ENCODE assay signal across 8 mouse cellular contexts in the genomic region with DNA sequence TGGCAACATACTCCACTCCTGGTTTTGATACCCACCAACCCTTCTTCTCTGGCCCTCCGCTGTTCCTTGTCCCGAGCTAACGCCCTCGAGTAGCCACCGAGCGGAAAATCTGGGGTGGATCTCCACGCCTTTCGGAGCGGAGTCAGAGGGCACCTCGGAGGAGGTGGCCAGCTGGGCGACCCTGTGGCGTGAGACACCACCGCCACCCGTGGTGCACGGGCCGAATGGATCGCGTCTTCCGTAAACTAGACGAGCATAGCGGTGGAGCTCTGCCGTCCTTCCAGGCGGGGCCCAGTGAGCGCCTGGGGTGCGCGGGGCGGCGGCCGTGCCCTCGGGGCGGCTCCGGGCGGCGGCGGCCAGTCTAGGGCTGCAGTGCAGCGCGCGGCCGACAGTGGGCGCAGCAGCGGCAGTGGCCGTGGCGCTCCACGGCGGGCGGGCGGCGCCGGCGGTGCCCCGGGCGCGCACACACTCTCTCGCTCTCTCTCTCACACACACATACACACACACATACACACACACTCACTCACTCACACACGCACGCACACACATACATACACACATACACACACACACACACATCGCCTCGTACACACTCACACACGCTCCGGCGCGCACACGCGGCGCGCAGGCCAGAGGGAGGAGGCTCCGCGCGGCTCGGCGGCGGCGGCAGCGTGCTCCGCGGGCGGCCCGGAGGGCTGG. TPM values are rescaled to one million over a fixed set of nuclear protein-coding genes. Genes with fewer than 3 reads are reported as not detected.
DNase-seq lines count a peak whose midpoint lies in the region; ATAC-seq lines count a peak whose summit lies in the region.

A gene (plus strand): TSS at position 476 of the 699 bp plus-strand sequence.

- H3K4me3 ChIP-seq in intestine, embryonic 14.5 days (ENCODE audit: low read depth, low read length), result peak within 1 kb of the TSS; percentile 58

- intact Hi-C loops in left cerebral cortex, postnatal 10 days (cut with DNase I), result no loop called here

- H3K27ac ChIP-seq in intestine, embryonic 14.5 days (ENCODE audit: low read depth), result no peak within 1 kb of the TSS

- peaks cover 8% of the 10 kb centered on the region; the same call in 1 of the 2 replicates for H3K4me1 ChIP-seq in intestine, embryonic 14.5 days (replicated peaks; ENCODE audit: control insufficient read depth, insufficient read depth, low read length)

- no peaks in the 10 kb centered on the region for H3K9me3 ChIP-seq in intestine, embryonic 14.5 days (ENCODE audit: control insufficient read depth, low read length)

- H3K9ac ChIP-seq in intestine, embryonic 14.5 days (ENCODE audit: low read length), result peak within 1 kb of the TSS; percentile 53

- peak; percentile 97 for DNase-seq in adrenal gland, postnatal 10 days
- peak; percentile 93 for DNase-seq in embryo, embryonic 11 days
- DNase-seq in gastrocnemius, postnatal 25 days, result peak; percentile 82
- peak; percentile 100 for DNase-seq in intestine, embryonic 14.5 days (ENCODE audit: low spot score)
- peak; percentile 78 to 92 for DNase-seq in left cerebral cortex, postnatal 10 days (ENCODE audit: extremely low spot score in 1 of 2, low spot score in 2 of 2)
- peak; percentile 87 to 89 for DNase-seq in right cerebral cortex, postnatal 10 days (ENCODE audit: low spot score in 2 of 2)
- peak; percentile 92 for DNase-seq in urinary bladder, postnatal 14 days (ENCODE audit: low spot score)

- peaks cover 25% of the 10 kb centered on the region for H3K27me3 ChIP-seq in intestine, embryonic 14.5 days (replicated peaks; ENCODE audit: control insufficient read depth, insufficient read depth, low read length)

- under 1% methylated on average over 64 of the region's 78 CpGs for WGBS in intestine, embryonic 14.5 days

- peak; percentile 84 for ATAC-seq in intestine, embryonic 14.5 days (replicated peaks; ENCODE audit: low FRiP score, low TSS enrichment, low read depth)
- peak; percentile 86 for ATAC-seq in megakaryocyte progenitor cell, adult 5-6 weeks (replicated peaks; ENCODE audit: poor library complexity)

- no peaks in the 10 kb centered on the region for H3K36me3 ChIP-seq in intestine, embryonic 14.5 days (ENCODE audit: control insufficient read depth, insufficient read depth, low read length)

- peak within 1 kb of the TSS; percentile 85 for H3K4me2 ChIP-seq in intestine, embryonic 14.5 days (ENCODE audit: low read length)

RNA-seq across cellular contexts. Expression of the gene that starts here (rescaled TPM):
- total RNA-seq in adrenal gland, postnatal 10 days (2021), result 10 to 100 TPM; 25.8 to 26.3 TPM
- total RNA-seq in gastrocnemius, postnatal 25 days (2021), result 1 to 10 TPM; 1.9 to 4.1 TPM
- polyA plus RNA-seq in intestine, embryonic 14.5 days (2014; fragmentation: Nextera tagmentation; extraction: Ambion mirVana), result 1.5 TPM in 2 replicates
- total RNA-seq in left cerebral cortex, postnatal 10 days (2021), result 100 to 1,000 TPM; 240 to 248 TPM
- total RNA-seq in megakaryocyte progenitor cell, adult 5-6 weeks (2015), result not detected in 2 replicates
- not detected in 2 replicates for total RNA-seq in megakaryocyte progenitor cell, adult 5-6 weeks (2017)

Comparison
In these comparisons a context has a peak if more than half of its experiments do, and no peak if none do; other contexts are left out.
1. RNA of the gene that starts here (total RNA-seq): 240 to 248 TPM in left cerebral cortex, postnatal 10 days; 25.8 to 26.3 TPM in adrenal gland, postnatal 10 days, 1.9 to 4.1 TPM in gastrocnemius, postnatal 25 days and not detected in megakaryocyte progenitor cell, adult 5-6 weeks; every median in the first group is over 4 times any median in the second.
2. Peak in ATAC-seq in megakaryocyte progenitor cell, adult 5-6 weeks; RNA of the gene not detected or under 1 TPM.
3. Peak in every context shown above with its lines, with median percentiles within 50 percentile points of each other: DNase-seq.